Mouse (Mus musculus): ENCODE measurements around the gene Ttc29.

Gene Ttc29

DNA sequence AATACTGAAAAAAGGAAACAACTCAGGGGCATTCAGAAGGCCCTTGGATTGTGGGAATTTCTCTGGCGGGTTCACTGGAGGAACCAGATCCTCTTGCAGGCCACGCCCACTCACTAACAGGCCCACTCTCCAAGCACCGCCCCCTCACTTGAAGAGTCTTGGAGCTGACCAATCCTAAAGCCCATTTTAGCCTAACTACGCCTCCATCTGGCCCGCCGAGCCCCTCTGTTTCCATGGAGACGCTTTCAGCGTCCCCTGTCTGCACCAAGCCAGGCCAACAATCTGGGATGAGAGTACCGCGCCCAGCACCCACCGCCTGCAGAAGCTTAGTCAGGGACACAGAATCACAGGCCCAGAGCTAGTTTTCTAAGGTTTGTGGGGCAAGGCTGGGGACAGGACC, at the start of gene Ttc29:
Gene Ttc29, plus strand, starts transcription at position 224 of the 400 bp plus-strand sequence.
- peak; percentile 82 for DNase-seq (ENCODE audit: low read depth, low spot score)

DNA sequence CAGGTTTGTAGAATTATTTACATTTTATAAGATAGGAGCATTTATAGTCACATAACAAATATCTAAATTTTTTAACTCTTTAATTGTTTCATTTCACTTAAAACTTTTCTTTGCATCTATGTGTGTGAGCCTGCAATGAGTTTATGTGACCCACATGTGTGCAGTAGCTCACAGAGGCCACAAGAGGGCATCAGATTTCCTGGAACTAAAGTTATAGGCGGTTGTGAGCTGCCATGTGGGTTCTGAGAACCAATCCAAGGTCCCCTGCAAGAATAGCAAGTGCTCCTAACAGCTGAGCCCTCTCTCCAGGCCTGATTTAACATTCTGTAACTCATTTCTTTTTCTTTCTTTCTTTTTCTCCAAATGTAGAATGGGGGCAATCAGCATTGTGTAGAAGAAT, 41.7 kb upstream of the Ttc29 start:
- no peak for DNase-seq (ENCODE audit: low read depth, low spot score)

DNA sequence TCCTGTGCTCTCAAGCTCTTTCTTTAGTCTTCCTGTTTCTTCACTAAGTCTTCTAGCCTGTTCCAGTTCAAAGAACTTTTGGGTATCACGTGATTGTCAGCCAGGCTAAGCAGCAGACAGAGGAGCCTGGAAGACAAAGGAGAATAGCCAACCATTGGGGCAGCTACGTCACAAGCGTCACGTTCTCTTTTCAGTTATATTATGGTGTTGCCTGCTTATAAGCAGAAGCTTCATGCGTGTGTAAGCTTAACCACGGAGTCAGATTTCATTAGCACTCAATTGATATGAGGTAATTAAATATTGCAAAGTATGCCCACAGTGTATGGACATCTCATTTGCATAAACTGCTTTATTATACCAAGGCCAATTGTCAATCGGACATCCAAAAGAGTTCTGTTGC, 30.4 kb upstream of the Ttc29 start:
- no peak for DNase-seq (ENCODE audit: low read depth, low spot score)

DNA sequence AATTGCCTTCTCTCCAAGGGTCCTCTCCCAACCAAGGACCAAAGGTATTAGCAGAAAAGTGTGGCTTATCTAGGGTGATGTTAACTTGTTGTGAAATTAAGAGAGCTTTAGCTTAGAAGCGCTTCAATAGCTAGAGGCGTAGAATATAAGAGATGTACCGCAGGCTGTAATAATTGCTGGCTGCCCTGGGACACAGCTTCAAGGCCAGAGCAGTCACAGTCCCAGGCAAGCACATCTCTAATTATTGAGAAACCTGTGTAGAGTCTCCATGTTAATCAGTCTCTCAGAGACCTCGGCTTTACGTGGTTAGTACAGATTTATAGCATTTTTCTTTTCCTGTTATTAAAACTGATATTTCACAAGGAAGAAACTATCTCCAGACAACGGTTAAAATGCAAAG, 29.7 kb upstream of the Ttc29 start:
- DNase-seq (ENCODE audit: low read depth, low spot score), result no peak

DNA sequence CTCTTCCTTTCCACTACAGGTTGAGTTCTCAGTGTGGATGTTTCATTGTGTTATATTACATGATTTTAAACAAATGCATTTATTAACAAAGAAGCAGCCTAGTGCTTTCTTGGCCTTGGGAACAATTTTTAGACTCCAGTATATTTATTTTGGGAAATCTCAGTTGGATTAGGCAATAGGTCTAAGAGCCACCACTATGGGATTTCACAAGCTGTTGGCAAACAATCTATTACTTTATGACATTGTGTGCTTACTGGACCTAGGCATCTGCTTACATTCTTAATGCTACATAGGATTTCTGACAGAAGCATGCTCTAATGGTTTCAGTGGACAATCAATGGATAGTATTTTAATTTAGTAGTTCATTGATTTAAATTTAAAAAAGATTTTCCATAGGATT, 26.0 kb upstream of the Ttc29 start:
- no peak for DNase-seq (ENCODE audit: low read depth, low spot score)

DNA sequence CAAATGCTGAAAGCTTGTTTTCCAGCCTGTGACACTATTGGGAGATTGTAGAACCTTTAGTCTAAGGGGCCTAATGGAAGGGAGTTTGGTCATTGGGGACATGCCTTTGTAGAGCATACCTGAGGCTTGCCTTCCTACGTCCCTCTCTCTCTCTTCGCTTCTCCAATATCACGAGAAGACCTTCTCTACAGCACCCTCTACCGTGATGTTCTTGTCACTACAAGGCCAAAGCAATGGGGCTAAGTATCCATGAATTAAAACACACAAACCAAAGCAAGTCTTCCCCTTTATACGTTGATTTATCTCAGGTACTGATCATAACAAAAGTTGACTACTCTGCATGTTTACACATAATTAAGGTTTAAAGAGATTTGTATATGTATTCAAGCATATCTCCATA, 8.9 kb upstream of the Ttc29 start:
- no peak for DNase-seq (ENCODE audit: low read depth, low spot score)

DNA sequence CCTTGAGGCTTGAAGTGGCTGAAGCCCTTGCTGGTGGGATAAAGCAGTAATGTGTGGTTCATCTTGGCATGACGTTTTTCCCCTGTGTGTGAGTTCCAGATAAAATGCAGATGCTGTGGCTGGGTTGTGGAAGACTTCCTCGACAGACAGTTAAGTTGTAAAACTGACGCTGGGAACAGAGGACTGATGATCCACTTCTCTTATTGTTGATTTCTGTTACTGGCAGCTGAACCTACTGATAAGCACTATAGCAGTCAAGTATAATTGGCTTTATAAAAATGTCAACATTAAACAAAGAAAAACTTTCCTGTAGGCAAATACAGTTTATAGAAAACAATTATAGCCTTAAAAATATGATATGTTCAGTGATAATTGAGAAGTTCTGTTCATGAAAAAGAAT, 2.7 kb upstream of the Ttc29 start:
- no peak for DNase-seq (ENCODE audit: low read depth, low spot score)

DNA sequence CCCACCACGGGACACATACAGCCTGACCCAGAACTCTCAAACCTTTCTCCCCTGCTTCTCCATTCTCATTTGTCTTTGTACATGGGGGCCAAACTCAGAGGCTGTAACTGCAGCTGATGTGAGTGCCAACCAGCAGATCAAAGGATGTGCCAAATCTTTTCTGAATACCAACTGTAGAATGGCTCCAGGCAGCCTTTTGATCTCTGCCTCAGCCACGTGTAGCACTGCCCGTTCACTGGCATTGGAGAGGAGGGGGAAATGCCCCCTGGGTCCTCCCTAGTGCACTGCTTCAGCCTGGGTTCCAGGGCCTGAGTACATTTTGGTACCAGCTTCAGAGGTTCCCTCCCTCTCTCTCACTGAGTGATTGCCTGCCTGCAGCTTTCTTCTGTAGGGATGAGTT, 1.5 kb downstream of the Ttc29 start:
- DNase-seq (ENCODE audit: low read depth, low spot score), result no peak

DNA sequence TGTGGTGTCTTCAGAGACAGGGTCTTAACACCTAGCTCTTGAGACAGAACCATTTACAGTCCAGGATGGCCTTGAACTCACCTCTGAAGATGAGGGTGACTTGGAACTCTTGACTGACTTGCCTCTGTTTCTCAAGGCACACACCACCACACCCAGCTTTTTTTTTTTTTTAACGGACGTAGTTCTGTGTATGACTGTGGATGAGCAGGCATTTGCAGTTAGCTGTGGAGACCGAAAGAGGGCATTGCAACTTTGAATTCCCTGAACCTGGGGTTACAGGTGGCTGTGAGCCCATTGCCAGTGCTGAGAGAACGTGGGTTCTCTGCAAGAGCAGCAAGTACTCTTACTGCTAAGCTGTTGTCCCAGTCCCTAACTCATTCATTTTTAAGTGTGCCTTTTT, 13.0 kb downstream of the Ttc29 start:
- DNase-seq (ENCODE audit: low read depth, low spot score), result no peak

DNA sequence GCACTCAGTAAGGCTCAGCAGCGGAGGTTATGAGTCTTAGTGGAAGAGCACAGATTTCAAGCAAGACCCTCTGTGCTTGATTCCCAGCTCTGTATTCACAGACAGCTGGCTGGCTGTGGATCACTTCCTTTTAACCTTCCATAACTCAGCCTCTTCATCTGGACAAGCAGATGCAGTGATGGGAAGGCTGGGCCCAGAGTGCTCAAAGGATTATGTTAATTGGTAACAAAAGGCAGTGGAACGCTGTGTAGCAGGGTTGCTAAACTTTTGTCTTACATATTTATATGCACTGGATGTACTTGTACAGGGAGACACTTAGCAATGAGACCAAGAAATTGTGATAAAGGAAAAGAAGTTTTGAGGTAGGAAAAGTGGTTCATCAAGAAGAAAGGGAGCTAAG, 17.6 kb downstream of the Ttc29 start:
- no peak for DNase-seq (ENCODE audit: low read depth, low spot score)

DNA sequence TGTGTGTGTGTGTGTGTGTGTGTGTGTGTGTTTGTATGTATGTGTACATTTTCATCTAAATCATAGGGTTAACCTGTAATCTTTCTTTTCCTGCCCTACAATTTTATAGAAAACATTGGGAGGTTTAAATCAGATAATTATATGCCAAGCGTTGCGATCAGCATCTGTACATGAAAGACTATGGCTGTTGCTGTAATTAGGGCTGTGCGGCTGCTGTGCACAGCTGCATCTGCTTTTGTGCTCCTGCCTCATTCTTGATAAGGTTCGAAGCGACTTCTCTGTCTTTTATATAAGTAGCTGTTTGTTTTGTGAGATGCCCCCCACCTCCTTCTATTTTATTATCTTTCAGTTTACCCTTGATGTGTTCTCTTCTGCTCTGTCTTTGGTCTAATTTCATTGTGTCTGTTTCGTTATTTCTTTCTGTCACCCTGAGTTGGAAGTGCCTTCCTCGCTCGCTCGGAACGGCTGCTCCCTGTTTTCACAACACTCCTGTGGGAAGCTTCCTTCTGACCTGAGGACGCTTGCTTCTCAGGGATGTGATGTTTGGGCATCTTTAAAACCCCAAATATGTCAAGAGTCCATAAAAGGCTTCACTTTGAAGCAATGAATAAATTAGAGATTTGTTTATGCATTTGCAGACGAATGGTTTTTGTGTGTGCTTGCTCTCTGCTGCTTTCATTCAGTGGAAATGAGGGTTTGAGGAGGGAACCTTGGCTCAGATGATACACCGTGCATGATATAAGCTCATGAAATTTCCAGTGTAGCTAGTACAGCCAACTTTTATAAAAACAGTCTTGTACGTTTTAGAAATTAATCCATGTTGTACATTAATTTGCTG, 20.0 kb downstream of the Ttc29 start:
- no peak for DNase-seq (ENCODE audit: low read depth, low spot score)

DNA sequence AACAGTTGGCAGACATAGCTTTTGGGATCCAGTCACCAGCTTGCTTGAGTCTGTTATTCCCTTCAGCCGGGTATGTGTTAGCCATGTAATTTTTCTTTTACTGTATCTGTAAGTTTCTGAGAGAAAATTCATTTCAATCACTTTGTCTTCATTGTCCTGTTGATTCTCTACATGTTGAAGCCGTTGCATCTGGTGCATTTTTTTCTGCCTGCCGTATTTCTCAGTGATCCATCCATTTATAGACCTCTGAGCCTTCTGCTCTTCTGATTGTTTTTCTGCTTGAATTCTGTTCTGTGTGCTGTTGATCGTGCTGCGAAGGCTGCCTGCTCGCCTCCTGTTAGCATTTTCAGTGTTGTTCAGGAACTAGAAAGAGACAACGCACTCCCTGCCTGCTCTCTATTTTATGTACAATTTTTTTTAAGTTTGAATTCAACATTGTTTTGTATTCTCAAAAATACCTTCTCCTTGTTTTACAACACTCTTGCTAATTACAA, 20.7 kb downstream of the Ttc29 start:
- no peak for DNase-seq (ENCODE audit: low read depth, low spot score)

DNA sequence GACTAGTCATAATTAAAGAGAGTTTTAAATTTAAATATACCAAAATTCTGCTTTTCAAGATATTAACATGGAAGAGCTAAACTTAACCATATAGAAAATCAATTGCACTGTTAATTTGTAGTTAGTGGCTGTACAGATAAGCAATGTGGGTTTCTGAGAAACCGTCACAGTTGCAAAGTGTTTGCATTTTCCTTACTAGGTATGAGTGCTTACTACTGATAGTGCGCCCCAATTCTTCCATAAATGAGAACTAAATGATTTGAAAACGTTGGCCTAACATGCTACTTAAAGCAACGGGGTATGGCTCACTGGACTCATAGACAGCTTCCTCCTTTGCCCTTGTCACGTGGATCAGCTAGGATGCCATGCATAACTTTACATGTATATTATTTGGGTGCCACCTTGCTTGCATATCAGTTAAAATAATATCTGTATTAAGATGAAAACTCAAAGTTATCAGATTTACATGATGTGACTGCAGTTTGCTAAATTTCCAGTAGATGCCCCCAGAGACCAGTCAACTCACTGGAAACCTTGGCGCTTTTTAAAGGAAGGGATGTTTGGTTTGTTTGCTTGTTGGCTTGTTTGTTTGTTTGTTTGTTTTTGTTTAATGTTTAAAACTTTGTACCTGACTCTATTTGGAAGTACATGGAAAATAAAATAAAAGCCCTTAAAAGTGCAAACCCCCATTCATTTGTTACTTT, 25.0 kb downstream of the Ttc29 start:
- no peak for DNase-seq (ENCODE audit: low read depth, low spot score)

DNA sequence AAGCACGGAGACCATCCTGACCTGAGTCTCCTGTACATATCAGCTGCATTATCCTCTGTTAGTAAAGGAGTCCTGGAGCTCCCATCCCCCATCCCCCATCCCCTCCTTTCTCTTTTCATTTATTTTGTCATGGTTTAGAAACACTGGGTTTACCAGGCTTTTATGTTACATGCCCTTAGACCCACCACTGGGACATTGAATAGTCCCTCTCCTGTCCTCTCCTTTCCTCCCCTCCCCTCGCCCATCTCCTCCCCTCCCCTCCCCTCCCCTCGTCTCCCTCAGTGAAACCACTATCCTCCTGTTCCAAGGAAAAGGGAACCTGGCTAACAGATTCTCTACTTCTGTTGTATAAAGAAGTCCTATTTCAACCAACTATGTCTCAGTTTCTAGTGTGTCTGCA, 38.0 kb downstream of the Ttc29 start:
- DNase-seq (ENCODE audit: low read depth, low spot score), result no peak

DNA sequence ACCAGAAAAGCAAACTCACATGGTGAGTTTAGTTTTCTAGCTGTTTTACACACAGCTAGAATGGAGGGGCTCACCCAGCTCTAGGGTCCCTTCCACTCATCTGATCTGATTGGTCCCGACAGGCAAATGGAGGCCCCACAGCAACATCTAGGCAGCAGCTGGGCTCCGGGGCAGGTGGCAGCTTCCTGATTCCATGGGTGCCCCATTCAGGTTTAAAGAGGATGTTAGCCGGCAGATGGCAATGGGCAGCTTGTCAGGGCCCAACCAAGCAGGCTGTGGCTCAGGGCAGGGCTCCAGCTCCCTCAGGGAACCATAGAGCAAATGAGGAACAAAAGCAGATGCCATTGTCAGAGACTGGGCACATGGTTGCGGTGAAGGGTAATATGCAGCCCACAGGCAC, 41.3 kb downstream of the Ttc29 start:
- DNase-seq (ENCODE audit: low read depth, low spot score), result no peak

DNA sequence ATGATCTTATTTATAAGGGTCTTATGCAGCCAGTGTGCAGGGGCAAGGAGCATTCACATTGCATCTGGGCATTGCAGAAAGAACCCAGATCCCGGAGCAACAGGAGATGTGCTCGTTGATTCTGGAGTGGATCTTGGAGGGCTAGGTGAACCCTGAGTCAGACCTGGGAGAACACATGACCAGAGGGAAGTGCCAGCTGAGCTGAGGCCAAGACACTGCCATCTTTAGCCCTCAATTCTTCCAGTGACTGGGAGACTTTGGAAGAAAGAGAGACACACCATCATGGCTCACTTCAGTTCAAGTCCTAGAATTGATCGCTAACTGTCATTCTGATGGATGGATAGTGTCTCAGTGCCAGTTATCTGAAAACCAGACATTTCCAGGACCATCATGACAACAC, 41.9 kb downstream of the Ttc29 start:
- no peak for DNase-seq (ENCODE audit: low read depth, low spot score)

DNA sequence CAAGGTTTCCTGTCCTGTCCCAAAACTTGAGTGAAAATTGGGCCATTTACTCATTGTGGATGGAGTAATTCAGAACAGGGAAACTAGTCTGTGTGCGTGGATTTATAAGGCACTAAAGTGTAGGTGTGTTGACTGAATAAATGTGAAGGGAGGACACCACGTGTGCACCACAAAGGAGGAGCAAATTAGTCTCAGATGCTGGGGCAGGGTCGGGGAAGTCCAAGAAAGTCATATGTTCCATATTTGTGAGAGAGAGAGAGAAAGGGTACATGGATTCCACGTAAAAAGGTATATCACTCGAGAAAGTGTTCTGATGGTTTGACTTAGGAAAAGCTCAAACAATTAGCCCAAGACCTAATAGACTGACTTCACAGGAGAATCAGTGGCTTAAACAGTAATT, 52.4 kb downstream of the Ttc29 start:
- DNase-seq (ENCODE audit: low read depth, low spot score), result no peak

DNA sequence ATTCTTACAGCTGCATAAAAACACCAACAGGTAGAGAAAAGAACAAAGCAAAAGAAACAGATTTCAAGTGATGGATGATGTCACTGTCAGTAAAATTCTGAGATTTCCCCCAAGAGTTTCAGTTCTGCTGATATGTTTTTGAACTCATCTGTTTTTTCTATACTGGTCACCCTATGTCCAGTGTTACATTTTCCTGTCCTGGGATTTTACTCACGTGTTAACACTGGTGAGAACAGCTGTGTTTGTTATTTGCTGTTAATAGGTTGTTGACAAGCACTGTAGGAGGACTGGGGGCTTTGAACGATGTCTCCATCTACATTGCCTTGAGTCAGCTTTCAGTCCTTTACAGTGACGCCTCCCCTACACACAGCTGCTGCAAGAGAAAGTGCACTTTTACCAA, 53.1 kb downstream of the Ttc29 start:
- no peak for DNase-seq (ENCODE audit: low read depth, low spot score)

DNA sequence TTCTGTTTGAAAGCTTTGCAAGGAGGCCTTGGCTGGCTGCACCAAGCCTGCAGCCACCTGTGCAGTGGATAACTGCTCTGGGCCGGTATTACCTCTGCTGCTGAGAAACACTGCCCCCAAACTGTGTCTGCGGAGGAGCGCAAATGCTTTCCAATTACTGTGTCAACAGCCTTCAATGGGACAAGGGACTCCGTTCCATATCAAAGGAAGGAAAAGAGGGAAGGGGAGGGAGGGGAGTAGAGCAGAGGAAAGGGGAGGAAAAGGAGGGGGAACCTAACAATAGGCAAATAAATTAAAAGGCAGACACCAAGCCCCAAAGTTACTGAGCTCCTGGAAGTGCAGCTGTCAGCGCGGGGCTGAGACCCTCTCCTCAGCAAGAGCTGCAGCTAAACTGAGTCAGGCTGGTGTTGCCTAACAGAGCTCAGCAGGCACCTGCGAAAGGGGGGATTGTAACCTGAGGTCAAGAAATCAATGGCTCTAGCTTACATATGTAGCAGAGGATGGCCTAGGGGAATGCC, 54.9 kb downstream of the Ttc29 start:
- DNase-seq (ENCODE audit: low read depth, low spot score), result no peak

DNA sequence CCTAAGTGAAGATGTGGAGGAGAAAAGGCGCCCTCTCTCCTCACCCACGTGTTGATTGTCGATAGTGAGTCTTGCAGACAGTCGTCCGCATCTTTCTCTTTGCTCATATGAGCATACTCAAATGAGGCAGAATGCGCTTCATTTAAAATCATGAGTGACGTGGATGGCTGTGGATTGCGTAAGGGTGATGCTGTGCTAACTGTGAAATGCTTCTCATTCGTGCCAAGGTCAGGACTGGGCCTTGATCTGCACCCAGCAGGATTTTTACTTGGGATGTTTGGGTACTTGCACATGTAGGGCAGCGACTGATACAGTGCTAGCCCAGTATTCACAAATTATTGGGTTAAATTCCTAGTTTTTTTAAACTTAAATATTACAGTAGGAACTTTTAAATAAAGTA, 56.2 kb downstream of the Ttc29 start:
- DNase-seq (ENCODE audit: low read depth, low spot score), result no peak

DNA sequence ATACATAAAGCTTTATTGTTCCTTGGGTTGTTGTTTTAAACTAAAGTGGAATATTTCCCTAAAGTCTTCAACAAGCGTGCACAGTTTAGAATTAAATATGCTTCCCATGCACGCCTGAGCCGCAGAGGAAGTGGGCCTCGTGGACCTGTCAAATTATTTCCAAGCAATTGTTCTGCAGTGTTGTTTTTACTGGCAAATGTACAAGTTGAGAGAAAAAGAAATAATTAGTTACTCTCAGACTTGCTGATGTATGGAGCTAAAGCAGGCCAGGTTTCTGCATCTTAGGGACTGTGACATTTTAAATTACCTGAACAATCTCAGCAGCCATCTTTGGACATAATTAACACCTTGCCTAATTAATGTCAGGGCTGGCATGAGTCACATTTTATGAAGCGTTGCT, 58.3 kb downstream of the Ttc29 start:
- no peak for DNase-seq (ENCODE audit: low read depth, low spot score)

DNA sequence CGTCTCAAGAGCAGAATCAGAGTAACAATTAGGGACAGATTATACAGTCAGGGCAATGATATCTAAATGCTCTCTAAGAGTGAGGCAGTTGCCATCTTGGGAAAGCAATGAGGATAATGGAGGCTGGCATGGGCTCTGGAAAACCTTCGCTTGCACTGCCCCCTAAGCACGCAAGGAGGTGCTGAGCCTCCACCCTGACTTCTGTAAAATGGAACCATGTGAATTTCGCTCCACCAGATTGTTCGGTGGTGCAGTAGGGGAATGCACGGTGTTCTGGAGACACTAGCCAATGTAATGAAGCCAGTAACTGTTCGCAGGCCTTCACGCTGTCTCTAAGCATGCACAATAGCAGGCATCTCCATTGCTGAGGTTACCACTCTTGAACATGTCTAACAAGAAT, 63.0 kb downstream of the Ttc29 start:
- DNase-seq (ENCODE audit: low read depth, low spot score), result no peak

DNA sequence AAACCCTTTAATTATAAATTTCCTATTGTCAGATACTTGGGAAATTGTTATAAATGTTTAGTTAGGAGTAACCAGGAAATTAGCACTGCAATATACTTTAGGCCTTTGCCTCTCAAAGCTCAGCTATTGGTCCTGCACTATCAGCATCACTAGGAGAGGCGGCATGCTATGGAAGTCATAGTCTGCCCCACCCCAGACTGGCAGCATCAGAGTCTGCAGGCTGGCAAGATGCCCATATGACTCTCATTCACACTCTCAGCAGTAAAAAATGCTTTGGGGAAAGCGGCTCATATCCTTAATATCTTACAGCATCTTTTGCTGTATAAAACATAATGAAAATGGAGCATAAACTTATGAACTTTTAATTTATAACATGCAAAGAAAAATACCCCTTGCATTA, 64.3 kb downstream of the Ttc29 start:
- DNase-seq (ENCODE audit: low read depth, low spot score), result no peak
